Mouse (Mus musculus) forebrain, embryonic 12.5 days (tissue): ENCODE results near the gene Slc5a3. TPM values are rescaled to one million over a fixed set of nuclear protein-coding genes. Genes with fewer than 3 reads are reported as not detected.
"Not testable (repeated sequence)": the region's sequence is repeated elsewhere in the genome, so short reads cannot be mapped to it uniquely, and the experiment has no call there.

Source experiments
- ATAC-seq: fragments of 200-750 bp; cut with Nextera tagmentation; 2 replicates; pipeline ENCODE4 v1.8.0; 2017; ENCODE audit warnings: moderate TSS enrichment; ENCODE audit not compliant: low FRiP score
- H3K27ac ChIP-seq: fragments of 300-500 bp; sonication (generic); 2 replicates; pipeline ENCODE4 v1.5.1; 2016; ENCODE audit warnings: mild to moderate bottlenecking
- H3K27me3 ChIP-seq: fragments of 300-500 bp; sonication (generic); 2 replicates; pipeline ENCODE4 v1.6.1; 2016; ENCODE audit warnings: mild to moderate bottlenecking
- H3K36me3 ChIP-seq: fragments of 300-500 bp; sonication (generic); replicated peaks from 2 replicates; pipeline ENCODE4 v1.6.1; 2016; ENCODE audit warnings: mild to moderate bottlenecking
- H3K4me1 ChIP-seq: fragments of 300-500 bp; sonication (generic); 2 replicates; pipeline ENCODE4 v1.6.1; 2016
- H3K4me2 ChIP-seq: fragments of 300-500 bp; sonication (generic); 2 replicates; pipeline ENCODE4 v1.6.1; 2016; ENCODE audit warnings: mild to moderate bottlenecking, moderate library complexity
- H3K4me3 ChIP-seq: fragments of 300-500 bp; sonication (generic); replicated peaks from 2 replicates; pipeline ENCODE4 v1.5.1; 2016; ENCODE audit warnings: mild to moderate bottlenecking
- H3K9ac ChIP-seq: fragments of 300-500 bp; sonication (generic); 2 replicates; pipeline ENCODE4 v1.6.1; 2016; ENCODE audit warnings: mild to moderate bottlenecking
- H3K9me3 ChIP-seq: fragments of 300-500 bp; sonication (generic); 2 replicates; pipeline ENCODE4 v1.6.1; 2016
- WGBS: fragments of 180-500 bp; shearing (Covaris S2); methylation state at CpG from one replicate; pipeline ENCODE4 v1.1.7; 2016; 5-methylcytosine and 5-hydroxymethylcytosine counted together
- polyA plus RNA-seq: library from polyadenylated mRNA; unstranded; fragments of >200 nt; fragmentation: Nextera tagmentation; extraction: Ambion mirVana; gene quantifications from 2 replicates; pipeline ENCODE4 v1.2.1, GENCODE M21; 2016

The Slc5a3 gene
- polyA plus RNA-seq, 1 experiment from 2014 or later: 14.0 TPM

DNA sequence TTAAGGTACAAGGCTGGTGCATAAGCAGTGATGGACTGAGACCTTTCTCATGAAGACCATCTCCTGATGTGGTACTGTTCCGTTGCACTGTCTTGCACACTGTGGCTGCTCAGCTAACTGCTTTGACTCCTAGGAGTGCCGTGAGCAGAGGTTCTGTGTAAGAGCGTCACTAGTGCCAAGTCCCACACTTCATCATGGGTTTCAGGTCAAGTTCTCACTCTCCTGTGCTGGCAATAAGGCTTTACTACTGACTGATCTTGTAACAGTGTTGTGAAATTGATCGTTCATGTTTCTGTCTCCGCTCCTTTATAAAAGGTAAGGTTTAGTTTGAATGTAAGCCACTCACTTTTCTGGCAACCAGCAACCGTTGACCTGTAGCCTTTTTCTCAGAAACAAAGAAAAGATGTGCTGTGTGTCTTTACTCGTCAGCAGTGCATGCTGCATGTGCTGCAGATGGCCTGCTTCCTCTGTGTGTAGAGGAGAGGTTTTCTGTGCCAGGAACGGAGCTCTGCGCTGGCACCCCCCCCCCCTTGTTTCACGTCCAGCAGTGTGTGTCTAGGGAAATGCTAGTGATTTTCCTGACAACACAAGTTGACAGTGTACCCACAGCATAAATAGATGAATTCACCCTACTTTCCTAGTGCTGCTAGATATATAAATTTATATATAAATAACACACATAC is 25.8 kb downstream of the Slc5a3 start:
- Histone ChIP-seq H3K27me3 (no peaks in the 10 kb centered on the region), H3K36me3 (peaks cover 12% of the 10 kb centered on the region), H3K4me2 (no peak overlapping the region), H3K4me1 (no peaks in the 10 kb centered on the region), H3K4me3 (no peak overlapping the region), H3K9me3 (no peaks in the 10 kb centered on the region), H3K27ac (no peak overlapping the region), H3K9ac (no peak overlapping the region)
- WGBS: 83% methylated on average over 10 of the region's 10 CpGs
- ATAC-seq: no peak

DNA sequence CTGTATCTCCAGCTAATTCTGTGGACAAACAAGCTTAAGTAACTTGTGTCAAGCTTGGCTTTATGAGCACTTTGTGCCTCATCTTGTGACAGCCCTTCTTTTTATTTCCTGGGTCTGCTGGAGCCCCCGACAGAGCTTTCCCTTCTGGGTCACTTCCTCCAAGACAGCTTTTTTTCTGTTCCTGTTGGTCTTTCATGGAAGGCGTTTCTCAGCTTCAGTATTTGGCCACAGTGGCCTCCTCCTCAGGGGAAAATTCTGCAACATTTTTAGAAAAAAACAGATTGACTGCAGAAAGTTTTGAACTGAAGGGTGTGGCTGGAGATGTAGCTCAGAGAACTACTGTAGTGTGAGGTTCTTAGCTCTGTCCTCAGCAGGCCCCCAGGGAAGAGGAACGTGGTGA is 31.1 kb downstream of the Slc5a3 start:
- no peaks in the 10 kb centered on the region for H3K9me3 ChIP-seq
- ATAC-seq: no peak
- no peak overlapping the region for H3K9ac ChIP-seq
- no peaks in the 10 kb centered on the region for H3K36me3 ChIP-seq
- no peaks in the 10 kb centered on the region for H3K27me3 ChIP-seq
- no peak overlapping the region for H3K27ac ChIP-seq
- H3K4me1 ChIP-seq: no peaks in the 10 kb centered on the region
- WGBS: 56% methylated on average over 3 of the region's 3 CpGs
- no peak overlapping the region for H3K4me2 ChIP-seq
- H3K4me3 ChIP-seq: no peak overlapping the region

DNA sequence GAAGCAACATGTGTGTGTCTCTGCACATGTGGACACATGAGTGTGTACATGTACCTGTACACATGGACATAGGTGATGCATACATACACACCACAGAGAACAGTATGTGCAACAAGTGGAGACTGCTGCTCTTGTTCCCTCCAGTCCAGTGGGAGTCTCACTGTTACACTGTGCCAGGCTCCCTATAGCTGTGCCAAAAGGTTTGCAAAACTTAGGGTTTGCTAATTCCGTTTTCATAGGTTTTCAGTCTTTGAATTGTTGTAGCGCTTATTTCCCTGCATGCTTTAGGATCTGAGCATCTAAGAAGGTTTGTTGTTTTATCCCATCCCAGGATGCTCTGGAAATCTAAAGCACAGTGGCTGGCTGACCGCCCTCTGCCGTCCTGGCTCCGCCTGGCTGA is 33.8 kb downstream of the Slc5a3 start:
- H3K4me2 ChIP-seq: no peak overlapping the region
- no peaks in the 10 kb centered on the region for H3K27me3 ChIP-seq
- H3K27ac ChIP-seq: no peak overlapping the region
- no peaks in the 10 kb centered on the region for H3K36me3 ChIP-seq
- no peaks in the 10 kb centered on the region for H3K4me1 ChIP-seq
- no peak overlapping the region for H3K4me3 ChIP-seq
- no peak for ATAC-seq
- H3K9me3 ChIP-seq: no peaks in the 10 kb centered on the region
- 86% methylated on average over 5 of the region's 5 CpGs for WGBS
- no peak overlapping the region for H3K9ac ChIP-seq

DNA sequence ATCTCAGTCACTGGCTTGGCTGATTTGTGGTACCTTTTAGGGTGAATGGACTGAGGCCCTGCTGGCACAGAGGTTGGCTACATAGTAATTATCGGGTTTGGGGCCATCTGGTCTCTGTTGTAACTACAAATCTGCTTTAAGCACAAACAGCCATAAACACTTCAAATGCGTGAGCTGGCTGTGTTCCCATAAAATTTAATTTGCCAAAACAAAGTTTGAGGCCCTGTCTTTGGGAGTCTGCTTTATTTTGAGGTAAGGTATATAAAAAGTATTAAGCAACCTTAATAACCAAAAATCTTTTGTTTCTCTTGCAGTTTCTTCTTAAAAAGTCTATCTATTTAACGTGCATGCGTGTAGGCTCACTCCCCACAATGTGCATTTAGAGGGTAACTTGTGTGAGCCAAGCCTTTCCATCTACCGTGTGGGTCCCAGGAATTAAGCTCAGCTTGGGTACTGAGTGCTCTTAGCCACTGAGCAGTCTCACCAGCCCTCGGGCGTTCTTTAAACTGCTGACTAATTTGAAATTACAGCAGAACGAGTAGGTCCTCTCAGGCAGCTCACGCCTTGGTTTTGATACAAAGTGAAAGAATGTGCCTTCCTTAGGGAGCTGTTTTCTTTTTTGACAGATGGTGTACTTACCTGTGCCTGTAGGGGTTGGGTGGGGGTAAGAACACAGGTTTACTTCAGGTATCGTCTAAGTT is 40.4 kb downstream of the Slc5a3 start:
- Histone ChIP-seq H3K36me3 (peaks cover 15% of the 10 kb centered on the region), H3K4me2 (no peak overlapping the region), H3K27me3 (no peaks in the 10 kb centered on the region), H3K9ac (no peak overlapping the region), H3K9me3 (no peaks in the 10 kb centered on the region), H3K27ac (no peak overlapping the region), H3K4me3 (no peak overlapping the region), H3K4me1 (peaks cover 16% of the 10 kb centered on the region)
- ATAC-seq: no peak
- WGBS: 82% methylated on average over 10 of the region's 10 CpGs

DNA sequence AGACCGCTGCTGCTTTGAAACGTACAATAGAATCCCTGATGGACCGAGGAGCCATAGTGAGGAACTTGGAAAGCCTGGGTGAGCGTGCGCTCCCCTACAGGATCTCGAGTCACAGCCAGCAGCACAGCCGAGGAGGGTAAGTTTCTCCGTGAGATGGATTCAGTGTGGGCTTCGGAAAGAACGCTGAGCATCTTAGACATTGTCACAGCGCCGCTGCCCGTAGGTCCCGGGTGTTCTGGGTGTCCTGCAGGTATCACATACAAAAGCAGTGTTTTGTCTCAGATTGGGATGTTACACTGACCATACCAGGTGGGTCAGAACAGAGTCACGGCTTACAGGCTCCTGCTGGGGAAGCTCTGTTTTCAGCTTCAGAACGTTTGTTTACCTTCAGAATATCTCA is 41.5 kb downstream of the Slc5a3 start:
- no peak overlapping the region for H3K27ac ChIP-seq

DNA sequence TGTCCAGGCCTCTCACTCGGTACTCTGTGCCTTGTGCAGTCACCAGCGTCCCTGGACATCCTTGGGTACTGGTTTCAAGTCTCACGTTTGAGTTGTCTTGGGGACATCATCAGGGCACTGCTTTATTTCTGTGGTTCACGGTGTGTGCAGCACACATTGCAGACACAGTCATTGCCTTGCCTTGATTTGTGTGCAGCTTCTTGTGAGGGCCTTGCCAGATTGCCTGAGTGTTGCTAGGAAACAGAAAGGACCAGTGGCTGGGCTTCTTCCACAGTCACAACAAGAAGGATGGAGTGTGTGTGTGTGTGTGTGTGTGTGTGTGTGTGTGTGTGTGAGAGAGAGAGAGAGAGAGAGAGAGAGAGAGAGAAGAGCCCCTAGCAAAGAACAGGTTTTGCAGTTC is 42.0 kb downstream of the Slc5a3 start:
- ATAC-seq: no peak
- Histone ChIP-seq H3K4me2 (no peak overlapping the region), H3K27me3 (no peaks in the 10 kb centered on the region), H3K36me3 (peaks cover 15% of the 10 kb centered on the region), H3K4me3 (no peak overlapping the region), H3K4me1 (peaks cover 24% of the 10 kb centered on the region), H3K9ac (no peak overlapping the region), H3K9me3 (no peaks in the 10 kb centered on the region), H3K27ac (0 out of 2 replicates have a peak overlapping the region, but pooled peaks have one; percentile 27)
- 82% methylated on average over 4 of the region's 4 CpGs for WGBS

More for the DNA sequence above, 41.5 kb downstream of the Slc5a3 start:
- H3K9ac ChIP-seq: no peak overlapping the region
- no peaks in the 10 kb centered on the region for H3K27me3 ChIP-seq
- peaks cover 15% of the 10 kb centered on the region for H3K36me3 ChIP-seq
- H3K4me3 ChIP-seq: no peak overlapping the region
- peaks cover 24% of the 10 kb centered on the region for H3K4me1 ChIP-seq
- 89% methylated on average over 16 of the region's 16 CpGs for WGBS
- H3K4me2 ChIP-seq: no peak overlapping the region
- no peaks in the 10 kb centered on the region for H3K9me3 ChIP-seq
- ATAC-seq: no peak

DNA sequence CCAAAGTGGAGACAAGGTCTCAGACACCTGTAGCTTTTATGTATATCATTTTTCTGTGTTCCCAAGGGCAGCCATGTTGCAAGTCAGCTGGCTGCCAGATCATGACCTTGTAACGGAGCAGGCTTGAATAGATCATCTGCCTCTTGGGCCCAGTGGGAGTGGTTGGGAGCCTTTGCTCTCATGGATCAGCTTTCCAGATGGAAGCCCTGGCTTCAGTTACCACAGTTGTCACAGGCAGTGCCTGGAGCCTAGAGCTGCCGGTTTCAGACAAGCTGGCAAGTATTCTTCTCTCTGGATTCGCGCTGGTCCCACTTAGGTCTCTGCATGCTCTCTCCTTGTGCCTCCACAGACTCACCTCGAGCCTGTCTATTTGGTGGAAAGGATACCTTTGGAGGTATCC is 44.0 kb downstream of the Slc5a3 start:
- Histone ChIP-seq H3K27ac (no peak overlapping the region), H3K4me2 (no peak overlapping the region), H3K4me3 (no peak overlapping the region), H3K4me1 (peaks cover 24% of the 10 kb centered on the region), H3K9me3 (no peaks in the 10 kb centered on the region), H3K36me3 (peaks cover 15% of the 10 kb centered on the region), H3K27me3 (no peaks in the 10 kb centered on the region), H3K9ac (no peak overlapping the region)
- WGBS: 84% methylated on average over 5 of the region's 5 CpGs
- no peak for ATAC-seq

DNA sequence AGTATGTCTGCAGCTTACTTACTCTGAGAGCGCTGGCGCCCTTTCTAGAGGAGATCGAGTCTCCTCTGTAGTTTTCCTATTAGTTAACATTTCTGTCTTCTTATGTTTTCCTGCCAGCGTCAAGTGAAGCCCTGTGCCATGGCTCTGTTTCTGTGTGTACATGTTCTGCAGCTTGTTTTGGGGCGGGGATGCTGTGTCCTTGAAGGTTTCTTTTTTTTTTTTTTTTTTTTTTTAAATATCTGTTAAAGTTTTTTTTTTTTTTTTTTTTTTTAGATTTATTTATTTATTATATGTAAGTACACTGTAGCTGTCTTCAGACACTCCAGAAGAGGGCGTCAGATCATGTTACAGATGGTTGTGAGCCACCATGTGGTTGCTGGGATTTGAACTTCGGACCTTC is 44.8 kb downstream of the Slc5a3 start:
- Histone ChIP-seq H3K36me3 (peaks cover 15% of the 10 kb centered on the region), H3K4me1 (peaks cover 24% of the 10 kb centered on the region)
- not testable (repeated sequence) for ATAC-seq, H3K27ac ChIP-seq, H3K4me3 ChIP-seq, H3K4me2 ChIP-seq, H3K9me3 ChIP-seq, H3K27me3 ChIP-seq, H3K9ac ChIP-seq
- 93% methylated on average over 6 of the region's 7 CpGs for WGBS

DNA sequence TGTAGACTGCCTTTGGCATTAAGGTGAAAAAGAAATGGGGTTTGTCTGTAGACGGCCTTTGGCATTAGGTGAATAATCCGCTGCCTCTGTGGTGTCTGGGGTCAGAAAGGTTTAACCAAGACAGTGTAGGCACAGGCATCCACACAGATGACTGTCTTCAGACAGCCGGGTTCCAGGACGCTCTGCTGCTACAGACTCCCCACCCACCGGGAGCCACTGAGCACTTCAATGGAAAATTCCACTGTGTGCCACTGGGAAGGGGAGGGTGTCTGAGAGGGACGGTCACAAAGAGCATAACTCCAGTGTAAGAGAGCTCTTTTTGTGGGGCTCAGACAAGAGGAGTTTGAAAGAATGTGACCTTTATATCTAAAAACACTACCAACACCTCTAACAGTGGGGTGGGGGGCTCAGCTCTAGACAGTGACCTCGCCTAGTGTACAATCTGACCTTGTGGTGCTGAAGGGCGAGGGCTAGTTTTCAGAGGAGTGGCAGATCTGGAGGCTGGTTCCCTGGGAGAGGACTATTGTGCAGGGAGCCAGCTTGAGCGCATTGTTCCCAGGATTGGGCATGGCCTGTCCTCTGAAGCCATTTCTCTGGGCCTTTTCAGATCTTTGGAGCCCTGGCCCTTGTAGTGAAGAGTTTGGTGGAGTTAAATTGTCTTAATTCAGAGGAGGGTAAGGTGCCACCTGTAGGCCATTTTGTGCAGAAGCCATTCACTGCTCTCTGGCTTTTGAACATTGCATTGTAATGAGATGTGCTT is 45.6 kb downstream of the Slc5a3 start:
- ATAC-seq: 0 out of 2 replicates have a peak, but pooled peaks have one; percentile 9
- 0 out of 2 replicates have a peak overlapping the region, but pooled peaks have one; percentile 36 for H3K27ac ChIP-seq
- no peak overlapping the region for H3K9ac ChIP-seq
- no peak overlapping the region for H3K4me3 ChIP-seq
- no peaks in the 10 kb centered on the region for H3K27me3 ChIP-seq
- H3K4me1 ChIP-seq: peaks cover 24% of the 10 kb centered on the region
- WGBS: 31% methylated on average over 9 of the region's 9 CpGs
- no peaks in the 10 kb centered on the region for H3K9me3 ChIP-seq
- H3K4me2 ChIP-seq: no peak overlapping the region
- H3K36me3 ChIP-seq: peaks cover 15% of the 10 kb centered on the region

DNA sequence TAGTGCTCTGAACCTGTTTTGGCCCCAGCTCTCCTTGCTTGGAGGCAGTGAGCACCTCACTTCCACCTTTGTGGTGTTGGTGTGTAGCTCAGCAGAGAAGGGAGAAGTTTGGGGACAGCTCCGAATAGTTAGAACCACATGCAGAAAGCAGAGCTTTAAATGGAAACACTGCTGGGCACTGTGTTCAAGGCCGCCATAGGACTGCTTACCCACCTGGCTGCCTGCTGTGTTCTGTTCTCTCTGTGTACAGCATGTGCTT is 46.1 kb downstream of the Slc5a3 start:
- Histone ChIP-seq H3K27ac (0 out of 2 replicates have a peak overlapping the region, but pooled peaks have one; percentile 36), H3K4me2 (no peak overlapping the region), H3K27me3 (no peaks in the 10 kb centered on the region), H3K9me3 (no peaks in the 10 kb centered on the region), H3K4me1 (peaks cover 24% of the 10 kb centered on the region), H3K9ac (no peak overlapping the region), H3K4me3 (no peak overlapping the region), H3K36me3 (peaks cover 15% of the 10 kb centered on the region)
- WGBS: 79% methylated on average over 2 of the region's 2 CpGs
- no peak for ATAC-seq

DNA sequence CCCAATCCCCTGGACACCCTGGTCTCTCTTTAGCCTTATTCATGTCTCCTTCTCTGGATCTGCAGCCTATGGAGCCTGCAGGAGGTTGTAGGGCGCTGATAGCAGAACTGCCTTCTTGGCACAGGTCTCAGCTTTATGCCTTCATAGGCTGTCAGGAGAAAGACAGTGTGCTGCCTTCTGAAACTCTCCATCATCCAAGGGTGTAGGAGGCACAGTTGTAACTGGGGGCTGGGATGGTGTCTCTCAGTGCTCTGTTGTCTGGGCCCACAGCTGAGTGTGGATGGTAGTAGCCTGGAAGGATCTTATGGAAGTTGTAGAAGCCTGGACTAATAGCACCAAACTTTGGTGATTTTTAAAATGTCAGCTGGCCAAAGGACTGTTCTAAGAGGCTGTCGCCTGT is 46.8 kb downstream of the Slc5a3 start:
- Histone ChIP-seq H3K27me3 (no peaks in the 10 kb centered on the region), H3K4me1 (peaks cover 22% of the 10 kb centered on the region), H3K4me3 (no peak overlapping the region), H3K27ac (no peak overlapping the region), H3K4me2 (no peak overlapping the region), H3K9me3 (no peaks in the 10 kb centered on the region), H3K36me3 (peaks cover 11% of the 10 kb centered on the region), H3K9ac (no peak overlapping the region)
- no peak for ATAC-seq
- 96% methylated on average over 2 of the region's 2 CpGs for WGBS

DNA sequence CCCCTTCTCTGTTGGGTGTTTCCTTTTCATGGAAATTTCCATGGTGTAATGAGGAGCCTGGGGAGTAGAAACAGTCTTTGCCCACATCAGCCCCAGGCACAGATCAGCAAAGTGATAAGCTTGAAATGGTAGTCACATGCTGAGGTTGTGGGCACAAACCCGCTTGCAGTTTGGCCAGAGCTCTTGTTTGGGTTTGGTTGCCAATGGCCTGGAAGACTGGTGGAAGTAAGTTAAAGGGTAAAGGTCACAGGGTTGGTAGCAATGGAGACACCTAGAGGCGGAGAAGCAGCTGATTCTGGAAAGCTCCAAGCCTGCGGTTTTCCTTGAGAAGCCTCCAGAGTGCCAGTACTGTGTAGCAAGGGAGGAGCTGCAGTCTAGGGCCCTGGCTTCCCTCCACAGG is 47.5 kb downstream of the Slc5a3 start:
- H3K36me3 ChIP-seq: peaks cover 8% of the 10 kb centered on the region; the same call in 1 of the 2 replicates
- H3K4me1 ChIP-seq: peaks cover 17% of the 10 kb centered on the region
- H3K9me3 ChIP-seq: no peaks in the 10 kb centered on the region
- no peak overlapping the region for H3K4me3 ChIP-seq
- no peak overlapping the region for H3K27ac ChIP-seq
- H3K27me3 ChIP-seq: no peaks in the 10 kb centered on the region
- ATAC-seq: no peak
- H3K9ac ChIP-seq: no peak overlapping the region
- no peak overlapping the region for H3K4me2 ChIP-seq
- WGBS: 75% methylated on average over 3 of the region's 3 CpGs
